Mouse (Mus musculus) G1E (cell line): ENCODE data around the gene Ccl2.

Experiments
- CTCF ChIP-seq: IDR thresholded peaks from 2 replicates; pipeline ENCODE4 v1.5.1; 2012; ENCODE audit warnings: low read depth, low read length, inconsistent platforms, mixed read lengths
- GATA1 ChIP-seq: IDR thresholded peaks from 2 replicates; pipeline ENCODE4 v1.6.1; 2012; ENCODE audit warnings: borderline replicate concordance, low read length, inconsistent platforms, mixed read lengths
- GATA2 ChIP-seq: IDR thresholded peaks from 2 replicates; pipeline ENCODE4 v1.6.1; 2012; ENCODE audit warnings: low read depth, low read length, inconsistent platforms, borderline replicate concordance
- TAL1 ChIP-seq: conservative IDR thresholded peaks from 2 replicates; pipeline ENCODE4 v1.6.1; 2012; ENCODE audit warnings: low read depth, low read length, inconsistent platforms, mixed read lengths

DNA sequence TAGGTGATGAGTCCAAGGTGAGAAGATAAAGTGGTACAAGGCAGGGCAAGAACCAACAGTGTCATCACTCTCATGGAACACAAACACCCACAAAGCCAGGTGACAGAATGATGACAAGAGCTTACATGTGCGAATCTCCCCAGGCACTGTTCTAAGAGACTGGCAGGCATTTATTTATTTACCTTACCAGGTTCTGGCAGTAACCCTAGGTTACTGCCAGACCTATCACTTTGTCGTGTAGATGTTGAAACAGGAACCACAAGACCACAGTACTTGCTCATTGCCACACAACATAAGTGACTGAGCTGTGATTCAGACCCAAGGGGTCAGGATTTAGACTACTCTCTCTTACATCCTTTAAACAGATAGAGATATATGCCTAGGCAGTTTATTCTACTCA lies 20.3 kb upstream of the Ccl2 start:
- TF ChIP-seq CTCF (no peak), GATA1 (no peak), TAL1 (no peak), GATA2 (no peak)
